Mouse (Mus musculus): ENCODE data around the gene Asb9.

The Asb9 gene

GRCm38 (mm10) chrX:164505709-164506498 lies at the start of gene Asb9:
TSS of gene Asb9 (plus strand) at chrX:164506327.
- DNase-seq (ENCODE audit: low spot score in 2 of 2), result no peak

GRCm38 (mm10) chrX:164459205-164459878 lies 46.8 kb upstream of the Asb9 start:
- DNase-seq (ENCODE audit: low spot score in 2 of 2), result no peak

DNA sequence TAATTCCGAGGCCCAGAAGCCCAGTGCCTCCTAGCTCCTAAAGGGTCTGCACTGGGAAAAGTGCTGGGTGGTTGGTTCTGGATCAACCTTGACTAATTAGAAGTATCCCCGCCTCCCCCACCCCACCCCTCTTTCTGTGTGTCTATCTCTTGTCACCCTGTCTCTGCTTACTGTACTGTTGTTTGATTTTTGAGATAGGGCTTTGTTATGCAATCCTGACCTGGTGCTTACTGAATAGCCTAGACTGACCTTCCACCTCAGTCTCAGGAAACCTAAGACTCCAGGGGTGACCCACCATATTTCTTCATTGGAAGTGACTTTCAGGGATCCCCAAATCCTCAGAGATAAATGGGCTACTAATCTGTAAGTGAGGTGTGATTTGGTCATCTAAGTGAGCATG lies 3.9 kb upstream of the Asb9 start:
- DNase-seq (ENCODE audit: low spot score in 2 of 2), result no peak

DNA sequence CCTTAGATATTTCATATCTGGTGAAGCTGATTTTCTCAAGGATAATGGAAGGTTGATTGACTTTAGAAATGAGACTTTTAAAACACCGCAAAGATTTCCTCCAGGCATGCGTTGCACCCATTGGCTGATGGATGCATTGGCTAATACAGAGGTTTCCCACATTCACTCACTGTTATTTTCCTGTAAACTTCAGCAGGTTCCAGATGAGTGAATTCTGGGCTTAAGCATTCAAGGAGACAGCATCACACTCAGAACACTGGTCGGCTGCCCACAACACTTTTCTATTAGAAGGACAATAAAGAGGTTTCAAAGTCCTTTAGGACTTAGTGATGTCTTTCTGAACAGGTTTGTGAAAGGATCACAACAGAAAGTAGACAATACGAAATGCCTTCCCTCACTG lies 941 bp downstream of the Asb9 start:
- DNase-seq (ENCODE audit: low spot score in 2 of 2), result no peak

DNA sequence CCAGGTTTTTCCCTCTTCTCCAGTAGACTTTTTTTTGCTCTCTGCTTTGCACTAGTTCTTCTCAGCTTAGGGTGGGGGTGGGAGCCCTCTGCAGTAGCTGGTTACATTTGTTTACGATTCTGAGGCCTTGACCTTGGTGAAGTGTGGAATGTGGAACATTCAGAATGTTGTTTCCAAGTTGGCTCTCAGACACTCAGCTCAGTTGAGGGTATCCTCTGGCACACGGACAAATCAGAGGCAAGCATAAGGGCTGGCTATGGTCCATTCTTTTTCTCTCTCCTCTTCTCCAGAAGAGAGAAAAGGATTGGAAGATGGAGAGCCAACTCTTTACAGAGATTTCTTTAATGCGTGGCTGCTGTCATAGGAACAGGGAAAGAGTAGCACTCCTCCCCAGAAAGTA lies 2.6 kb downstream of the Asb9 start:
- DNase-seq (ENCODE audit: low spot score in 2 of 2), result no peak

GRCm38 (mm10) chrX:164522138-164522537 lies 16.0 kb downstream of the Asb9 start:
- no peak for DNase-seq (ENCODE audit: low spot score in 2 of 2)

GRCm38 (mm10) chrX:164526566-164526965 lies 20.4 kb downstream of the Asb9 start:
- no peak for DNase-seq (ENCODE audit: low spot score in 2 of 2)

DNA sequence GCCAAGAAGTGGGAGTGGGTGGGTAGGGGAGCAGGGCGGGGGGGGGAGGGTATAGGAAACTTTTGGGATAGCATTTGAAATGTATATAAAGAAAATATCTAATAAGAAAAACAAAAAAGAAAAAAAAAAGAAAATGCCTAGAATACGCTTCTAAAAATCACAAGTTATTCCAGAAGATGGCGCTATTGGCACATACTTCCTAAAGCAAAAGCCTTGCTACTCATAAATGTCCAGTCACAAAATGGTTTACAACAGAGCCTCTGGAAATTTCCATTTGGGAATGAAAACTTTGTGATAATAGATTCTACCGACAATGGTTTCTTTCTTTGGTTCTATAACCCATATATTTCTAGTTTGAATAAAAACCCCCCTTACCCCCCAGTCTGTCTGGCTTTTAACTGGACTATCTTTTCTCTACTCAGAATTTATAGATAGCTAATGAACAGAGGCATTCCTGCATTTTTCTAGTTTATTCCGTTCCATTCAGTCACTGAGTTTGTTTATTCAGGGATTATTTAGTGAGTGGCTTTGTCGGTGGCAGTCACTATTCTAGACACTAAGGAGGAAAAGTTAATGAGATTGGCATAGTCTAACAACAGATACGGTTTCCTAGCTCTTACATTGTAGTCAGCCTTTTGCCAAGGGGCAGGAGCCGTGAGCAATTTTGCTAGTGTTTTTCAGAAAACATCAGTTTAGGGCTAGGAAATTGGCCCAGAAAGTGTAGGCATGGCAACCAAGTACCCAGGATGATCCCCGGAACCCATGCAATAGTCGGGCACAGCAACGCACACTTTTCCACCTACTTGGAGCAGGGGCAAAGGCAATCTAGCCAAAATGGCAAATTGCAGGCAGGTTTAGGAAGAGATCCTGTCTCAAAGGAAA lies 35.5 kb downstream of the Asb9 start:
- DNase-seq (ENCODE audit: low spot score in 2 of 2), result no peak

- no peak for DNase-seq (ENCODE audit: low spot score in 2 of 2)
Observed at GRCm38 (mm10) chrX:164570195-164570594, 64.1 kb downstream of the Asb9 start.

DNA sequence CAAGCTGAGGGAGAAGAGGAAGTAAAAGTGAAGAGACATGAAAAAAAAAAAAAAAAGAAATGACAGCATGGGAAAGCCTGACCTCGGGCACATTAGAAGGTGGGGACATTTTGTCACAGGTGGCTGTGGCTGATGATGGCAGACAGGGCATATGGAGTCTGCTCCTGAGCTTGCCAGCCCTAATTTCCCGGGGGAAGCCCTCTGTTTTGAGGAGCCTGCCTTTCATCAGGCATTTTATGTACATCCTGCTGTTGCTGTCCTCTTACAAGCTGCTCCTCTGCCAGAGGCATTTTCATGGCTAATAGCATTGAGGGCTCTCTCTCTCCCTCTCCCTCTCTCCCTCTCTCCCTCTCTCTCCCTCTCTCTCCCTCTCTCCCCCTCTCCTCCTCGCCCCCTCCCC lies 70.8 kb downstream of the Asb9 start:
- DNase-seq (ENCODE audit: low spot score in 2 of 2), result no peak

Measured in frontal cortex, postnatal 14 days (tissue).